Comparison of ENCODE assay signal across 30 mouse cellular contexts in genomic region chr17:56871767-56872166, GRCm38 (mm10). TPM values are rescaled to one million over a fixed set of nuclear protein-coding genes. Genes with fewer than 3 reads are reported as not detected.
DNase-seq lines count a peak whose midpoint lies in the region; ATAC-seq and TF ChIP-seq lines count a peak whose summit lies in the region.
"Had no signal": no experiment of that assay in that cellular context is flagged by ENCODE, and none has a peak within 500 bp of the region (broad histone marks: within the 10 kb centered on the region; RNA-seq: fewer than 3 reads in every experiment).

No protein-coding gene starts in this region.

- H3K79me2 ChIP-seq in C2C12 (ENCODE audit: control insufficient read depth, insufficient read depth) (no peaks in the 10 kb centered on the region), myocyte (ENCODE audit: control insufficient read depth, insufficient read depth) (no peaks in the 10 kb centered on the region)

- ATAC-seq in kidney, embryonic 14.5 days (ENCODE audit: low FRiP score, low TSS enrichment), result 0 out of 2 replicates have a peak, but pooled peaks have one; percentile 45
- ATAC-seq: activated CD4-positive, CD25-positive, alpha-beta regulatory T cell, adult 4 months; CD4-positive, CD25-positive, alpha-beta regulatory T cell, adult 4 months; forebrain, embryonic 14.5 days; forebrain, embryonic 16.5 days; Patski had no signal

- TF ChIP-seq CTCF in C2C12 (IDR thresholded peaks at IDR 0.05; ENCODE audit: control insufficient read depth, insufficient read depth, insufficient read length) (no peak), E14TG2a.4 (conservative IDR thresholded peaks at IDR 0.05; ENCODE audit: low read length) (no peak)

- peaks cover 3% of the 10 kb centered on the region; the same call in 1 of the 2 replicates for H3K9me3 ChIP-seq in kidney, embryonic 14.5 days (ENCODE audit: control insufficient read depth, low read length)
- H3K9me3 ChIP-seq in E14TG2a.4 (ENCODE audit: low read length), result peaks cover 15% of the 10 kb centered on the region
- H3K9me3 ChIP-seq: embryonic facial prominence, embryonic 15.5 days; forebrain, embryonic 12.5 days had no signal

- H3ac ChIP-seq in C2C12 (ENCODE audit: control insufficient read depth, insufficient read length, low read depth) (no peak overlapping the region), myocyte (ENCODE audit: control insufficient read depth, insufficient read length) (no peak overlapping the region)

- H3K27ac ChIP-seq in kidney, embryonic 14.5 days (ENCODE audit: low read depth, low read length), result no peak overlapping the region
- H3K27ac ChIP-seq: embryonic facial prominence, embryonic 13.5 days; embryonic facial prominence, embryonic 15.5 days; forebrain, embryonic 10.5 days; forebrain, embryonic 12.5 days had no signal

- TF ChIP-seq POLR2A in myocyte (IDR thresholded peaks at IDR 0.05; ENCODE audit: insufficient read length, low read depth), result no peak

- WGBS in kidney, embryonic 14.5 days, result 55% methylated on average over 8 of the region's 8 CpGs

- H3K4me1 ChIP-seq in kidney, embryonic 14.5 days (ENCODE audit: control insufficient read depth, insufficient read depth, low read length), result no peaks in the 10 kb centered on the region
- H3K4me1 ChIP-seq in E14TG2a.4 (replicated peaks; ENCODE audit: low read depth, low read length), result peaks cover 86% of the 10 kb centered on the region
- H3K4me1 ChIP-seq: embryonic facial prominence, embryonic 13.5 days; embryonic facial prominence, embryonic 15.5 days; forebrain, embryonic 10.5 days; forebrain, embryonic 12.5 days had no signal

- H3K4me3 ChIP-seq in kidney, embryonic 14.5 days (ENCODE audit: low read length), result no peak overlapping the region
- H3K4me3 ChIP-seq in C2C12 (ENCODE audit: insufficient read depth, poor library complexity, severe bottlenecking), result no peak overlapping the region
- 0 out of 2 replicates have a peak overlapping the region, but pooled peaks have one; percentile 49 for H3K4me3 ChIP-seq in E14TG2a.4 (replicated peaks; ENCODE audit: low read length)
- no peak overlapping the region for H3K4me3 ChIP-seq in myocyte
- H3K4me3 ChIP-seq: embryonic facial prominence, embryonic 13.5 days; embryonic facial prominence, embryonic 15.5 days; erythroblast, embryonic 14.5 days; forebrain, embryonic 10.5 days; forebrain, embryonic 12.5 days had no signal

- no peak overlapping the region for H3K9ac ChIP-seq in kidney, embryonic 14.5 days (ENCODE audit: low read depth, low read length)
- H3K9ac ChIP-seq: embryonic facial prominence, embryonic 13.5 days; embryonic facial prominence, embryonic 15.5 days; forebrain, embryonic 12.5 days had no signal

- no peaks in the 10 kb centered on the region for H3K36me3 ChIP-seq in kidney, embryonic 14.5 days (ENCODE audit: control insufficient read depth, insufficient read depth, low read length)
- H3K36me3 ChIP-seq in C2C12 (ENCODE audit: control insufficient read depth, insufficient read depth), result no peaks in the 10 kb centered on the region
- H3K36me3 ChIP-seq in E14TG2a.4 (ENCODE audit: insufficient read depth, low read length), result peaks cover 6% of the 10 kb centered on the region; the same call in 1 of the 2 replicates
- no peaks in the 10 kb centered on the region for H3K36me3 ChIP-seq in myocyte (ENCODE audit: control insufficient read depth, insufficient read depth)
- H3K36me3 ChIP-seq: embryonic facial prominence, embryonic 13.5 days; embryonic facial prominence, embryonic 15.5 days; forebrain, embryonic 10.5 days; forebrain, embryonic 12.5 days; G1E had no signal

- DNase-seq in kidney, adult 18-20 months, result no peak
- no peak for DNase-seq in gastrocnemius, postnatal 25 days
- no peak for DNase-seq in right cerebral cortex, postnatal 36 days (ENCODE audit: low spot score in 2 of 2)
- DNase-seq: adrenal gland, adult 8-10 months; adrenal gland, postnatal 14 days; adrenal gland, postnatal 36 days; cerebellum, adult 18-20 months; cerebellum, adult 8-10 months; cerebellum, adult 9-11 months; cerebellum, postnatal 14 days; cerebellum, postnatal 36 days; embryo, embryonic 11 days had no signal

- no peaks in the 10 kb centered on the region for H3K79me3 ChIP-seq in C2C12 (ENCODE audit: low read depth)

- no peaks in the 10 kb centered on the region for H3K27me3 ChIP-seq in kidney, embryonic 14.5 days (ENCODE audit: control insufficient read depth, insufficient read depth, low read length)
- H3K27me3 ChIP-seq in C2C12 (ENCODE audit: control insufficient read depth, insufficient read depth, insufficient read length) (peaks cover 4% of the 10 kb centered on the region), E14TG2a.4 (ENCODE audit: insufficient read depth, low read length) (no peaks in the 10 kb centered on the region), myocyte (ENCODE audit: control insufficient read depth, insufficient read depth, insufficient read length) (no peaks in the 10 kb centered on the region)
- H3K27me3 ChIP-seq: embryonic facial prominence, embryonic 13.5 days; embryonic facial prominence, embryonic 15.5 days; forebrain, embryonic 12.5 days had no signal

- no peak overlapping the region for H3K4me2 ChIP-seq in kidney, embryonic 14.5 days (replicated peaks; ENCODE audit: low read depth, low read length)
- H3K4me2 ChIP-seq in myocyte (ENCODE audit: low read depth), result no peak overlapping the region
- H3K4me2 ChIP-seq: embryonic facial prominence, embryonic 13.5 days; embryonic facial prominence, embryonic 15.5 days; forebrain, embryonic 12.5 days had no signal

TF ChIP-seq in C2C12, 6 proteins besides CTCF, POLR2A, EP300 and RAD21:
- TF ChIP-seq MAX (IDR thresholded peaks at IDR 0.05) (no peak), MYOD1 (IDR thresholded peaks at IDR 0.05; ENCODE audit: control insufficient read depth, insufficient read length, low read depth) (peak; percentile 70)

TF ChIP-seq in myocyte, 11 proteins besides CTCF, POLR2A, EP300 and RAD21:
- no peak for TF ChIP-seq MYOG (IDR thresholded peaks at IDR 0.05; ENCODE audit: control insufficient read depth in 1 of 3, insufficient read depth in 1 of 3, insufficient read length in 2 of 3, low read depth in 2 of 3)
- peak; percentile 11 for TF ChIP-seq REST (IDR thresholded peaks at IDR 0.05; ENCODE audit: insufficient read depth, insufficient read length)
- no peak for TF ChIP-seq MAX (IDR thresholded peaks at IDR 0.05; ENCODE audit: low read depth)
- TF ChIP-seq MYOD1 (IDR thresholded peaks at IDR 0.05; ENCODE audit: control insufficient read depth in 1 of 3, insufficient read length in 2 of 3, low read depth in 2 of 3), result peak in 1 of 3 experiments; percentile 50
- TF ChIP-seq TCF12 (IDR thresholded peaks at IDR 0.05; ENCODE audit: insufficient read depth, poor library complexity, severe bottlenecking), result no peak
- TF ChIP-seq TCF3 (IDR thresholded peaks at IDR 0.05; ENCODE audit: insufficient read length, low read depth), result no peak

RNA-seq across cellular contexts. Expression of gene Acsbg2, which starts 2.5 kb away (rescaled TPM):
- not detected in 2 replicates for polyA plus RNA-seq in kidney, embryonic 14.5 days (2014; fragmentation: Nextera tagmentation; extraction: Ambion mirVana)
- polyA plus RNA-seq in C2C12 (2012; fragmentation: generic; extraction: Trizol), result not detected
- polyA plus RNA-seq in myocyte (2012; fragmentation: generic; extraction: Trizol), result not detected
- not detected for total RNA-seq in gastrocnemius, postnatal 25 days (2021)
- total RNA-seq: CH12.LX; common myeloid progenitor, adult 5-6 weeks had no signal
- polyA plus RNA-seq: embryonic facial prominence, embryonic 11.5 days; embryonic facial prominence, embryonic 13.5 days; erythroblast, embryonic 14.5 days; forebrain, embryonic 10.5 days; forebrain, embryonic 12.5 days; forebrain, embryonic 14.5 days; forebrain, embryonic 16.5 days; G1E; Patski had no signal

RNA-seq across cellular contexts. Expression of gene 1700061G19Rik, which starts 3.5 kb away (rescaled TPM):
- 0.15 and 0.30 TPM in 2 replicates for polyA plus RNA-seq in kidney, embryonic 14.5 days (2014; fragmentation: Nextera tagmentation; extraction: Ambion mirVana)
- polyA plus RNA-seq in C2C12 (2012; fragmentation: generic; extraction: Trizol) (0.02 TPM), myocyte (2012; fragmentation: generic; extraction: Trizol) (0.01 TPM)
- not detected for total RNA-seq in gastrocnemius, postnatal 25 days (2021)
- polyA plus RNA-seq: erythroblast, embryonic 14.5 days; G1E; Patski had no signal

RNA-seq across cellular contexts. Expression of gene Rfx2, which starts 41.0 kb away (rescaled TPM):
- polyA plus RNA-seq in kidney, embryonic 14.5 days (2014; fragmentation: Nextera tagmentation; extraction: Ambion mirVana), result 2.3 and 3.9 TPM in 2 replicates
- 2.6 TPM for polyA plus RNA-seq in C2C12 (2012; fragmentation: generic; extraction: Trizol)
- polyA plus RNA-seq in myocyte (2012; fragmentation: generic; extraction: Trizol), result 4.4 TPM
- 1 to 10 TPM; 3.0 to 4.1 TPM for total RNA-seq in gastrocnemius, postnatal 25 days (2021)
